Mouse (Mus musculus): ENCODE measurements around the gene Neu2.

DNA sequence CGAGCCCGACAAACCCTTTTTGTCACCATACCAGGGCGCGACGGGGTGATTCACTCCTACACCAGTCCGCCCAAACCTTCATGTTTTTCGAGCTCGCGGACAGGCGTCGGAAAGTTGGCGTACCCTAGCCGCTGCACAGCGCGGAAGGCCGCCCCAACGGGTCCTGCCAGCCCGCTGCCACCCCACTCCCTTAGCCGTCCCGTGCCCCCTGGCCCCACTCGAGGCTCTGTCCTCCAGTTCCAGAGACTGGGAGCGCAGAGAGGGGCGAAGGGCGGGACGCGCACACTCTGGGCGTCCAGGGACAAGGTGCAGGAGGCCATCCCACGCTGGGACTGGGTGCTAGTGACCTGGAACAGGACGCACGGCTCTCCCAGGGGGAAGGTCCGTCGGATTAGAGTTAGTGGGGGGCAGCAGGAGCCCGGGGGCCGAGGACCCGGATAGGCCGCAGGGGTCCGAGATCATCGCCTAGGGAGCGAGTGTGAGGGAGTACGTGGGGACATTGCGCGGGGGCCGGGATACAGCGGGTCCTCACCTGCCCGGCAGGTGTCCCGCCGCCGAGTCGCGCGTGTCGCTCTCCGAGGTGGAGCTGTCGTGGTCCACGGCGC, at the start of gene Neu2:
- TF ChIP-seq CTCF (IDR thresholded peaks at IDR 0.05; ENCODE audit: low read depth, low read length) (no peak), GATA1 (IDR thresholded peaks at IDR 0.05; ENCODE audit: borderline replicate concordance, low read length) (no peak), GATA2 (IDR thresholded peaks at IDR 0.05; ENCODE audit: borderline replicate concordance, low read depth, low read length) (no peak), POLR2AphosphoS5 (IDR thresholded peaks at IDR 0.05; ENCODE audit: insufficient replicate concordance, low read depth, low read length) (no peak), TAL1 (conservative IDR thresholded peaks at IDR 0.05; ENCODE audit: low read depth, low read length) (no peak)
